Mouse (Mus musculus): ENCODE data around the gene Alk.

Alk gene

DNA sequence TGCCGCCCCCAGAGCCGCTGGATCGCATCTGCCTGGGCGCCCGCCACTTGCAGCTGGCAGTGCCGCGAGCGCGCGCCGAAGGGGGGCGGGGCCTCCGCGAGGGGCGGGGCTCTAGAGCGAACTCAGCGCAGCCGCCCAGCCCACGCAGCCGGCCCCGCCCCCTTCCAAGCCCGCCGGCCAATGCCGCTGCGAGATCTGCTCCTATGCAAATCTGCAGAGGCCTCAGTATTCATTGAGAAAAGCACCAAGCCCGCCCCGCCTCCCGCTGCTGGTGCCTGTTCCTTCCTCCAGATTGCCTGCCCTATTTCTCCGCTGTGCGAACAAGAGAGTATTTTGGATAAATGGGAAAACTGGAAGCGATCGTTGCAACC is at the start of gene Alk:
Gene Alk, minus strand, starts transcription at position 18 of the 371 bp plus-strand sequence.
- peak; percentile 94 to 96 for DNase-seq

DNA sequence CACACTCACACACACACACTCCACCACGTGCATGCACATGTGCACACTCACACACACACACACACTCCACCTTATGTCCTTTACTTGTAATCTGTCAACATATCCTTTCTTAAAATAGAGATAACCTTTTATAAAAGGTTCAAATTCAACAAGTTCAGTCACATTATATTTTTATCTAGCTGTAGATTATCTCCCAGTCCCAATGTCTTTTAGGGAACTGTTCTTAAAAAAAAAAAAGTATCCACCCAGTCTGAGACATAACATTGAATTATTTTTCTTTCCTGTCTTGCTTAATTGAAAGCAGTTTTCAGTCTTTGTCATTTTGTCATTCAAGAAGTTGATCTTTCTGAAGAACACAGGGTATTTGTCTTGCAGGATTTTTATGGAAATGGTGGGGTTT is 48.4 kb upstream of the Alk start:
- no peak for DNase-seq

DNA sequence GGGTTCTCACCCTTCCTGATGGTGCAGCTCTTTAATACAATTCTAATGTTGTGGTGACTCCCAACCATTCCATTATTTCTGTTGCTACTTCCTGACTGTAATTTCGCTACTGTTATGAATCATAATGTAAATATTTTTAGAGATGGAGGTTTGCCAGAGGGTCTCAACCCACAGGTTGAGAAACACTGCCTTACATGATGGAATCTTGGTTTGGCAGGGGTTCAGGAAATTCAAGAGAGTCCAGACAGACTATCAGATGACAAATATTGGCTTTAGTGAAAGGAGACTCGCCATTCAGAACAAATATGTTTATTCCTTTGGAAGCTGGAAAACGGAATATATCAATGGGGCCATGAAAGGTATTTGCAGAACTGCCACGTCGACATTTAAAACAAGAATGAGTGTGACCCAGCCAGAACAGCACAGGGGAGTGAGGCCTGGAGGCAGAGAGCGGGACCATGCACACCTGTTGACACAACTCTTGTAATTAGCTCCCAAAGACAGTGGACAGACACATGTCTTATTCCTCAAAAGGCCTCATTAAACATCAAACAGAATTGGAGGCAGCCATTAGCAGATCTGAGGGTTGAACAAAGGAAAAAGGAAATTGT is 44.3 kb upstream of the Alk start:
- no peak for DNase-seq

GRCm38 (mm10) chr17:72646167-72646566 is 41.7 kb upstream of the Alk start:
- DNase-seq: no peak

GRCm38 (mm10) chr17:72640095-72640494 is 35.7 kb upstream of the Alk start:
- DNase-seq: no peak

DNA sequence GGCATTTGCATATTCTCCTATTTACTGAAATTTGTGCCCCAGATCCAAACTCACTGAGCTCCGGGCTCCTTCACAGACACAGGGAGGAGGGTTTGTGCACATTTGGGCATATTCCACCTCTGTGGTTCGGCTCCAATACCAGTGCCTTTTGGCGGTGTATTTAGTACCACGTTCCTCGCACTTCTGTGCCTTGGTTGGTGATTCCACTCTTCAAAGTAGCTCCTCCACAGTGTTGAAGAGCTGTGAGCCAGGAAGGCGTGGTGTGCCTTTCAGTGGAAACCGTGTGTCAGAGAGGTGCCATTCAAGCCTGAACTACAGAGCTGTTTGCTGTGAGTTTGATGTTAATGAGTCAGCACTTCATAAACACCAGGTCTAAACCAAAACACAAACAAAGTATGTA is 35.0 kb upstream of the Alk start:
- DNase-seq: no peak

GRCm38 (mm10) chr17:72606251-72606650 is 1.8 kb upstream of the Alk start:
- DNase-seq: peak; percentile 92

DNA sequence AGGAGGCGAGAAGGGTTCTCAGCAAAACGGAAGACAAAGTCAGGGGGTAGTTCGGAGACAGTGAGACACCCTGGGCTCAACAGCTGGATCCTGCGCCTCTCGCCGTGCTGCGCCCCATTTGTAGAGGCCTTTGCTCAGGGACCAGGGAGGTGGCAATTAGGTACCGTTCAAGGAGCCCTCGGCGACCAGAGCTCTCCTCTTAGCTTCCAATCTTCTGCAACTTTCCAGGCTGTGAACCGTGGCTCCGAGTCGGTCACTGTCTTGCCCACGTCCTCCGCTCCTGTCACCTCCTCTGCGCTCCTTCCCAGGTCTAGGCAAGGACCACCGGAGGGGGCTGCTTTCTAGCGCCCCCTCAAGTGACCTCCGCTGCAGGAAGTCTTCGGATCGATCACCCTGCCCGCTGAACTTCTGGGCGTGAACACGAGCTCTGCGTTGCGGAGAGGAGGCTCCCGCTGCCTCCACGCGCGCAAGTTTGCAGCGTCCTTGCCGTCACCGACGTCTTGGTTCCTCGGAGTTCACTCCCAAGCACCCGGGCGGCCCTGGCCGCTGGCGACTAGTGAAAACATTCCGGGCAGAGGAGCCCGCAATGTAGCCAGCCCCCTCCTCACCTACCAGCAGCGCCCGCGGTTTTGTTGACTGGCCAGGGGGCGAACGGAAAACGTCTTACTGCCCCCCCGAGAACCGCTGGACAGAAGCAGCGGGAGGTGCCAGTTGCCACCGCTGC is 379 bp downstream of the Alk start:
- DNase-seq: peak in 1 of 2 experiments; percentile 2

DNA sequence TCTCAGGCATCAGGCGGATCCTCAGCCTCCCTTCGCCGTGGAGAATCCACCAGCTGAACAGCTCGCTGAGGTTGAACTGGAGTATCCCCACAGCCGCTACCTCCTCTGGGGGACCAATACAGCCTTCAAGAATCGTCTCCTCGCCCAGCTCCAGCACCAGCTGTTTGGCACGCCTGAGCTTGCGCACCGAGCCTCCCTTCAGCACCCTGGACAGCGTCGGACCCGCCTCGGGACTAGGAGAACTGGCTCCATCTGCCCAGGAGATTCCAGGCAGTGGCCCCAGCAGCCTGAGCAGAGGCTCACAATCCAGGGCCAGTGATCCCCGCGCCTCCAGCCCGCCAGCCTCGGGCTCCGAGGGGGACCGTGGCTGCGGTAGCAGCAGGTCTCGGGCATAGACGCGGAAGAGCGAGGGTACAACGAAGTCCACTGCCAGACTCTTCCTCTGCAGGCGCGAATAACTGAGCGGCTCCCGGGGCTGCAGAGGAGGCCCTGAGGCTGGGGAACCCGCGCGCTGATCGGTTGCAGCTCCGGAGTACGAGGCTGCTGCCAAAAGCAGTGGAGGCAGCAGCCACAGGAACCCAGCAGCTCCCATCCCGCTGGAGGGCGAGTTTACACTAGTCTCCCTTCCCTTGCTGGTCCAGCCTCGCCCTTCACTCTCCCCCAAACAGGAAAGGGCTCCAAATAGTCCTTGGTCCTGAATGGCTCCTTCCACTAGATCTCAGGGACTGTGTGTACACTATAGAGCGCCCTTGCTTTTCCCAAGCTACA is 1.1 kb downstream of the Alk start:
- DNase-seq: peak; percentile 96 to 97

DNA sequence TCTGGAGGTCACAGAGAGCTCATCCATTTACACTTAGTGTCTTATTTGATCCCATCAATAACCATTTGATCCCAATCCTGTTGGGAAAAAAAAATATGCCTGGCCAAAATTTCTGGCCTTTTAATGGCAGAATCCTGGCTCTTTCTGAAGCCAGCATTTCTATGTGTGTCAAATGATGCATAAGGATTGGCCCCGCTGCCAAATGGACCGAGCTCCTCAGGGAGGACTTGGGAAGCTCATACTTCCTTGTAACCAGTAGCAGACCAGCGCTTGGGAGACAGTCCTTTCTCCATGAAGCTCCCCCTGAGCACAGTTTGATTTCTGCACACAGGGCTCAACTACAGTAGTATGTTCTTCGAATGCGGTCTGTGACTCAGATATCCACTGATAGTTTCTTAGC is 3.6 kb downstream of the Alk start:
- DNase-seq: no peak

DNA sequence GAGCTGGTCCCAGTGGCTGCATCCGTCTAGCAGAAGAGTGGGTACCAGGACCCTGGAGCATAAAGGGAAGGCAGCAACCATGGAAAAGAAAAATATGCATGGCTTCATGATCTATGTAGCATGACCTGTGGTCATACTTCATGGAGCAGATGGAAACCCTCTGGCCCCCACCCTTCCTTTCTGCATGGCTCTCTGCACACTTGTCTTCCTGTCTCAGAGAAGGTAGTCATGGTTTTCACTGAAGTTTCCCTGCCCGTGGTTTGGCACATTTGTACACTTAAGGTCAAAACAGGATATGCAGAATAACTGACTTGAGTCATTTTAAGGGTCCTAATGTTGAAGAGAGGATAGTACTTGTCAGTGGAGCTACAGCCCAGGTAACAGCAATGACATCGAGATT is 16.8 kb downstream of the Alk start:
- no peak for DNase-seq

GRCm38 (mm10) chr17:72580142-72580541 is 24.3 kb downstream of the Alk start:
- DNase-seq: no peak

- DNase-seq: no peak
Measured at GRCm38 (mm10) chr17:72579321-72579720, 25.1 kb downstream of the Alk start.

DNA sequence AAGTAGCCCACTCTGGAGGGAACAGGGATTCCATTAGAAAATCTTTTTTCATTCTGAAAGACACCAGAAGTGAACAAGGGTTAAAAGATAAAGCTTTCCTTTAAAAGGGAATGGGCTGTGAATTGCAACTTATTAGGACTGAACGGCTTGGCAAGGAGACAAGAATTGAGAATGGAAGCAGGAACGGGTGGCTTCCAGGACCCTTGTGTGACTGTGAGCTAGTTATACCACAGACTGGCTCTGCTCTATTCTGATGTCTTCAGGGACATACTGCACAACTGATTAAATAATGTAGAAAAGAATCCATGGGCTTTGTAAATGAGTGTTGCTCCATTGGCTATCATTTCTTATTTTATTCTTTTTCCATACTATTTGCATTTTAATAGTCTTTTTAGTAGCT is 33.0 kb downstream of the Alk start:
- no peak for DNase-seq

GRCm38 (mm10) chr17:72569491-72569890 is 34.9 kb downstream of the Alk start:
- DNase-seq: no peak

GRCm38 (mm10) chr17:72563423-72563822 is 41.0 kb downstream of the Alk start:
- no peak for DNase-seq

DNA sequence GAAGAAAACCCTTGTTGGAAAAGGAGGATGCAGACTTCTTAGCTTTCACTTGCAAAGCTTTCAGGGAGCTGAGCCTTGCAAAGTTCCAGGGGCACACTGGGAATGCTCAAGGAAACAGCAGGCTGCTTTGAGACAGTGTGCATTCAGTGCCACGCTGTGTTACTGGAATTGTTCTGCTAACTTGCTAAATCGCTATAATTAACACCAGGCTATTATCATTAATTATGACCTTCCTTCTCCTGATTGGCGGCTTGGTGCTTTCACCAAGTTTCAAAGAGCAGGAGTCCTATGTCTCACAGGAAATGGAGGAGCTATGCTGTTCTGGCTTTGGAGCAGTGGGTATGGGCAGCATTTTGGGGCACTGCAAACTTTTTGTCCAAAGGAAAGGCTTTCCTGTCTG is 43.0 kb downstream of the Alk start:
- no peak for DNase-seq

- no peak for DNase-seq
Measured at GRCm38 (mm10) chr17:72560771-72561170, 43.7 kb downstream of the Alk start.

- no peak for DNase-seq
Measured at GRCm38 (mm10) chr17:72557029-72557735, 47.2 kb downstream of the Alk start.

GRCm38 (mm10) chr17:72546274-72546673 is 58.2 kb downstream of the Alk start:
- no peak for DNase-seq

GRCm38 (mm10) chr17:72535304-72535703 is 69.1 kb downstream of the Alk start:
- no peak for DNase-seq

DNA sequence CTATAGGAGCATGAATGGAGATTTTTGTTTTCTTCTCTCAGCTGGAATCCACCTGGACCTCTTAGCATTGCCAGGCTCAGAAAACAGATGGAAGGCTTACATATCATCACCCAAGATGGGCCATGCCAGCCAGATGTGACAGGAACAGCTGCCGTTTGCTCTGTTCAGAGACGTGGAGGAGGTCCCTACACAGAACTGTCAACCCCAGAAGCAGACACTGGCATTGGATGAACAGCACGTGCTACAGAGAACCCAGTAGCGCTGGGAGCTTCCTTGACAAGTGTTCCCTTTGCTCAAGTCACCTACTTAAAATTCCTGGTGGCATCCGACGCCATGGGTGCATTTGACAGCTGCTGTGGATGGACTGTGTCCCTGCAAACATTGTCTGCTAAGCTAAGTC is 72.2 kb downstream of the Alk start:
- no peak for DNase-seq

DNA sequence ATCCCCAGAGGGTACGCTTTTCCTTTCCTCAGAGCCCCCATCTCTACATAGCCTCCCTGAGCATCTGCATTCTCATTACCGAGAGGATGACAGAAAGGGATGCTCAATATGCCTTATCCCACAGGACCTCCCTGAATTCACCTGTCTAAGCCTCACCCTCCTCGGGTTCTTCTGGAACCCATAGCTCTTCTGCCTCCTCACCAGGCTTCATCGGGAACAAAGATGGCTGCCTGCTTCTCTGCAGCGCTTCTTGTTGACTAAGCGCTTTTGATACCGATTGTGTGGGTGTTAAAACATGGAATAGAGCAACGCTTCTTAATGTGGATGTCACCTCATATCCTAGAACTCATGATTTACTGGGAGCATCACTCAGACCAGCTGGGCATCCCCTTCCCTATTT is 75.9 kb downstream of the Alk start:
- no peak for DNase-seq
